Mouse (Mus musculus): Measurements from ENCODE around the gene Nphp3. TPM values are rescaled to one million over a fixed set of nuclear protein-coding genes. Genes with fewer than 3 reads are reported as not detected.

Nphp3 gene
- 12.2 and 12.4 TPM in 2 replicates for polyA plus RNA-seq (2012; rRNA removed)

DNA sequence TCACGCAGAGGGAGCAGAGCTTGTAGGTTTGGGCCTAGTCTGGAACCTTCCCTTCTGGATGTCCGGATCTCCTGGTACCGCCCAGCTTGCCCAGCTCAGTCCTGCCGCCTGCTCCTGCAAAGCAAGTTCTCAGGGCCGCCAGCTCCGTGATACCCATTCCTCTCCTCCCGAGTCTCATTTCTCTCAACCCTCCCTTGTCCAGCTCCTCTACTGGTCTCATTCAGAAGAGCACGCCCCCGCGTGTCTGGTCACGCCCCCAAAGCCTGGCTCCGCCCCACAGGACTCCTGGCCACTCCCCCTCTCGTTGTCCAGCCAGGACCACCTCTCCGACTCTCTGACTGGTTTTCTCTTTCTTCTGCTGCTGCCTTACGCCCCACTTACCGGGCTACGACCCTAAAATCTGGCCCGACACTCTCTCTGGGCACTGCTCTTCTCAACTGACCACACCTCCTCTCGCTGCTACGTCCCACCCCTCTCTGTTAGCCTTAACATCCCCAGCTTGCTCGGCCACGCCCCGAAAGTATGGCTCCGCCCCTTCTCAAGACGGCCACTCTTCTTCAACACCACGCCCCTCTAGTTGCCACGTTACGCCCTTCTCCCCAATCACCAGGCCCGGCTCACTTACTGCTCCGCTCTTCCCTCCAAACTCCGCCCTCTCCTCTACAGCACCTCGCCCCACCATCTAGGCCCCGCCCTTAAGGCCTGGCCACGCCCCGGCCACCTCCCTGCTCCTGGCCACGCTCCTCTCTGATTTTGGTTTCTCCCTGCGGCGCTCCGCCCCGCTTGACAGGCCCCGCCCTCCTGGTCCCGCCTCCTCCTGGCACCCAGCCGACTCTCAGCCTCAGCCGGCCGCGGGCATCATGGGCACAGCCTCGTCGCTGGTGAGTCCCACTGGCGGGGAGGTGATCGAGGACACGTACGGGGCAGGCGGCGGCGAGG lies at the start of gene Nphp3:
Gene Nphp3 (plus strand): TSS at position 624 of the 939 bp plus-strand sequence.
- H3K4me3 ChIP-seq (replicated peaks; ENCODE audit: insufficient read depth, low read depth, low read length): peak within 1 kb of the TSS; percentile 55
- peaks cover 3% of the 10 kb centered on the region; the same call in 1 of the 2 replicates for H3K4me1 ChIP-seq (ENCODE audit: control insufficient read depth, insufficient read depth, low read length)
- no peaks in the 10 kb centered on the region for H3K27me3 ChIP-seq (ENCODE audit: control insufficient read depth, insufficient read depth, low read length)
- peak within 1 kb of the TSS; percentile 40 for H3K27ac ChIP-seq (ENCODE audit: insufficient read depth, low read length)
- WGBS: 1% methylated on average over 55 of the region's 55 CpGs
- peak; percentile 99 to 100 for DNase-seq
- TF ChIP-seq POLR2A (IDR thresholded peaks at IDR 0.05; ENCODE audit: borderline replicate concordance, insufficient read depth, low read length) (peak; percentile 83), CTCF (IDR thresholded peaks at IDR 0.05; ENCODE audit: borderline replicate concordance, insufficient read depth, low read depth, low read length) (no peak)

DNA sequence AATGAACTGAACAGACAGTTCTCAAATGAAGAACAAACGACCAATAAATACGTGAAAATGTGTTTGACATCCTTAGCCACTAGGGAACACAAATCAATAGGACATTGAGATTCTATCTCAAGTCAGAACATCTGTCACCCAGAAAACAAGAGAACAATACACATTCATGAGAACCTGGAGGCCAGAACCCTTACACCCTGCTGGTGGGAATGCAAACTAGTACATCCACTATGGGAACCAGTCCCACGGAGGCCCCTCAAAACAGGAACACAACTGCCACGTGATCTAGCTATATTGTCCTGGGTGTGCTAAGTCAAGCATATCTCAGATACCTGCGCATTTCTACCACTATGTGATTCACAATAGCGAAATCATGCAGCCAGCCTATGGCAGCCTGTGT lies 43.6 kb upstream of the Nphp3 start:
- Histone ChIP-seq H3K27me3 (ENCODE audit: control insufficient read depth, insufficient read depth, low read length) (no peaks in the 10 kb centered on the region), H3K4me3 (replicated peaks; ENCODE audit: insufficient read depth, low read depth, low read length) (no peak overlapping the region), H3K27ac (ENCODE audit: insufficient read depth, low read length) (no peak overlapping the region), H3K4me1 (ENCODE audit: control insufficient read depth, insufficient read depth, low read length) (no peaks in the 10 kb centered on the region)
- no peak for TF ChIP-seq CTCF (IDR thresholded peaks at IDR 0.05; ENCODE audit: borderline replicate concordance, insufficient read depth, low read depth, low read length)
- TF ChIP-seq POLR2A (IDR thresholded peaks at IDR 0.05; ENCODE audit: borderline replicate concordance, insufficient read depth, low read length): no peak
- WGBS: 64% methylated on average over 6 of the region's 6 CpGs
- no peak for DNase-seq

DNA sequence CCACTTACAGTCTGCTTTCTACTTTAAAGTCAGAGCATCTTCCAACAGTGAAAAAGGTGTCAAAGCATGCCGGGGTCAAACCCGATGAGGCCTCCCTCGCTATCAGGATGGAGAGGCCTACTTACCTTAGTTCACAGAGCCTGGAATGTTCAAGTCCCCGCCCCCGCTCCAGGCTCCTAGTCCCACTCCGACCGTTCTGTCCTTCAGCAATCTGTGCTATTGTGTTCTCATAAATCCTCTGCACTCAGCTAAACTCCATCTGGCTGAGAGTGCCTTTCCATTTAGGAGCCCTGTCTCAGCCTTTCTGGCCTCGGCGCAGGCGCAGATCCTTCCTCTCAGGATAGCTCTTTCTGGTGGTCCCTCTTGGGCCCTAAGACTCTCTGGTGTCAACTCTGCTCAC lies 42.4 kb upstream of the Nphp3 start:
- H3K4me3 ChIP-seq (replicated peaks; ENCODE audit: insufficient read depth, low read depth, low read length): no peak overlapping the region
- no peaks in the 10 kb centered on the region for H3K4me1 ChIP-seq (ENCODE audit: control insufficient read depth, insufficient read depth, low read length)
- no peak for DNase-seq
- no peak for TF ChIP-seq CTCF (IDR thresholded peaks at IDR 0.05; ENCODE audit: borderline replicate concordance, insufficient read depth, low read depth, low read length)
- TF ChIP-seq POLR2A (IDR thresholded peaks at IDR 0.05; ENCODE audit: borderline replicate concordance, insufficient read depth, low read length): no peak
- 93% methylated on average over 10 of the region's 10 CpGs for WGBS
- H3K27ac ChIP-seq (ENCODE audit: insufficient read depth, low read length): no peak overlapping the region
- H3K27me3 ChIP-seq (ENCODE audit: control insufficient read depth, insufficient read depth, low read length): no peaks in the 10 kb centered on the region

DNA sequence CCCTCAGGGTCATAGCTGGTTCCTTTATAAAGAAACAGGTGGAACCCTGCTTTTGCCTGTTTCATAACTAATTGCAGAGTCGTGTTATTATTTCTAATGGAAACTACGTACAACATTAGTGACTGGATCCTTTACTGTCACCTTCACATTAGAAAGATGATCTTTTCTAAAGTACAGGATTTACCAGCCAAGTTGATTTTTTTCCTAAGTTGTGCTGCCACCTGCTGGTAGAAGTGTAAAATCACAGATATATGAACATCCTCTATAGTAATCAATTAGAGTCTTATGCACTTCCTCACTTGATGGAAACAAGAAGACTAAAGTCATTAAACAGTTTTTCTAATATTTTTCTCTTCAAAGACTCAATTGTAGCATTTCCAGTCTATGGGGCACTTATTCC lies 5.8 kb upstream of the Nphp3 start:
- Histone ChIP-seq H3K4me1 (ENCODE audit: control insufficient read depth, insufficient read depth, low read length) (no peaks in the 10 kb centered on the region), H3K27ac (ENCODE audit: insufficient read depth, low read length) (no peak overlapping the region), H3K27me3 (ENCODE audit: control insufficient read depth, insufficient read depth, low read length) (no peaks in the 10 kb centered on the region), H3K4me3 (replicated peaks; ENCODE audit: insufficient read depth, low read depth, low read length) (no peak overlapping the region)
- no peak for TF ChIP-seq POLR2A (IDR thresholded peaks at IDR 0.05; ENCODE audit: borderline replicate concordance, insufficient read depth, low read length)
- TF ChIP-seq CTCF (IDR thresholded peaks at IDR 0.05; ENCODE audit: borderline replicate concordance, insufficient read depth, low read depth, low read length): peak; percentile 36; the same call in 1 of the 2 replicates
- 3% methylated on average over 2 of the region's 2 CpGs for WGBS
- DNase-seq: peak; percentile 36 to 58

DNA sequence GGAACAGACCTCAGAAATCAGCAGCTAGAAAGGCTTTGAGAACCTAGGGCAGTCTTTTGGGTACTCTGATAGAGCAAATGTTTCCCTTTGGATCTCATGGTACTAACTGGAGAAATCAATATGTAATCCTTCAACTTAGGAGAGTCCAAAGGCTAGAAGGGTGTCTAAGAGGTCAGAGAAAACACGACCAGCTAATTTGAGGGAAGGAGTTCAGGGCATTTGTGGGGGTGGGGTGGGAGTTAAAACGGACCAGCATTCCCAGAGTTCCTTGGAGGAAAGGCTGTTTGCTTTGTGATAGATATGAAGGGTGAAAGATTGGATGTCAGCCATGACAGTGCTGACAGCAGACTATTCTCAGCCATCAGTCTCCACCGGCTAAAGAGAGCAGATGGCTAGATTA lies 1.7 kb upstream of the Nphp3 start:
- H3K27ac ChIP-seq (ENCODE audit: insufficient read depth, low read length): no peak overlapping the region

DNA sequence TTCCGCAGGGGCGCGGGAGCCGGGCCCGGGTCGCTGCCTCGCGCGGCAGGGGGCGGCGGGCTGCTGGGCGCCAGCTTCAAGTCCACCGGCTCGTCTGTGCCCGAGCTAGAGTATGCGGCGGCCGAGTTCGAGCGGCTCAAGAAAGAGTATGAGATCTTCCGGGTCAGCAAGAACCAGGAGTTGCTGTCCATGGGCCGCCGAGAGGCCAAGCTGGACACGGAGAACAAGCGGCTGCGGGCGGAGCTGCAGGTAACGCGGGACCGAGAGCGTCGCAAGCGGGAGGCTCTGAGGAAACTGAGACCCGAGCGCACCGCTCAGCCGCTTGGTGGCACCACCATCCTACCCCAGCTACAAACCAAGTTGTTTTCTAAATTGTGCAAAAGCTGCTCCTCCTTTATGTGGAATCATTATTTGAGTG lies 578 bp downstream of the Nphp3 start:
- TF ChIP-seq CTCF (IDR thresholded peaks at IDR 0.05; ENCODE audit: borderline replicate concordance, insufficient read depth, low read depth, low read length) (peak; percentile 57), POLR2A (IDR thresholded peaks at IDR 0.05; ENCODE audit: borderline replicate concordance, insufficient read depth, low read length) (no peak)
- WGBS: under 1% methylated on average over 37 of the region's 37 CpGs
- peaks cover 3% of the 10 kb centered on the region; the same call in 1 of the 2 replicates for H3K4me1 ChIP-seq (ENCODE audit: control insufficient read depth, insufficient read depth, low read length)
- H3K27ac ChIP-seq (ENCODE audit: insufficient read depth, low read length): peak overlapping the region; percentile 40
- H3K4me3 ChIP-seq (replicated peaks; ENCODE audit: insufficient read depth, low read depth, low read length): peak overlapping the region; percentile 55
- peak in 1 of 2 experiments; percentile 81 for DNase-seq
- H3K27me3 ChIP-seq (ENCODE audit: control insufficient read depth, insufficient read depth, low read length): no peaks in the 10 kb centered on the region

More for the DNA sequence above, 1.7 kb upstream of the Nphp3 start:
- DNase-seq: no peak
- Histone ChIP-seq H3K4me1 (ENCODE audit: control insufficient read depth, insufficient read depth, low read length) (peaks cover 3% of the 10 kb centered on the region; the same call in 1 of the 2 replicates), H3K27me3 (ENCODE audit: control insufficient read depth, insufficient read depth, low read length) (no peaks in the 10 kb centered on the region), H3K4me3 (replicated peaks; ENCODE audit: insufficient read depth, low read depth, low read length) (no peak overlapping the region)
- 46% methylated on average over 3 of the region's 3 CpGs for WGBS
- no peak for TF ChIP-seq POLR2A (IDR thresholded peaks at IDR 0.05; ENCODE audit: borderline replicate concordance, insufficient read depth, low read length)
- no peak for TF ChIP-seq CTCF (IDR thresholded peaks at IDR 0.05; ENCODE audit: borderline replicate concordance, insufficient read depth, low read depth, low read length)

DNA sequence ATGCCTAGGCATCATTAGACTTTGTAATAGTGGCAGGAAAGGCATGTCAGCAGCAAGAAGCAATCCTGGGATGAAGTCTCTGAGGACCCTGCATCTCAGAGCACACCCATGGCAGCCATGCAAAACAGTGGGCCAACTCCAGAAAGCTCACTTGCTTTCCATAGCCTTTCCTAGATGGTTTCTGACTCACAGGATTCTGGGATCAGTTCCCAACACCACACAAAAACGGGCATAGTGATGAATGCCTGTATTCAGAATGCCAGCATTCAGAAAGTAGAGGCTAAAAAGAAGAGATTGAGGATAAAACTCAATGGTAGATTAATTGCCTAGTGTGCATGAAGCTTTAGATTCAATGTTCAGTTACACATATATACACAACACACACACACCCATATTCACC lies 12.2 kb downstream of the Nphp3 start:
- 35% methylated on average over 1 of the region's 1 CpGs for WGBS
- Histone ChIP-seq H3K27ac (ENCODE audit: insufficient read depth, low read length) (no peak overlapping the region), H3K27me3 (ENCODE audit: control insufficient read depth, insufficient read depth, low read length) (no peaks in the 10 kb centered on the region), H3K4me3 (replicated peaks; ENCODE audit: insufficient read depth, low read depth, low read length) (no peak overlapping the region), H3K4me1 (ENCODE audit: control insufficient read depth, insufficient read depth, low read length) (no peaks in the 10 kb centered on the region)
- DNase-seq: no peak
- TF ChIP-seq CTCF (IDR thresholded peaks at IDR 0.05; ENCODE audit: borderline replicate concordance, insufficient read depth, low read depth, low read length): no peak
- no peak for TF ChIP-seq POLR2A (IDR thresholded peaks at IDR 0.05; ENCODE audit: borderline replicate concordance, insufficient read depth, low read length)

DNA sequence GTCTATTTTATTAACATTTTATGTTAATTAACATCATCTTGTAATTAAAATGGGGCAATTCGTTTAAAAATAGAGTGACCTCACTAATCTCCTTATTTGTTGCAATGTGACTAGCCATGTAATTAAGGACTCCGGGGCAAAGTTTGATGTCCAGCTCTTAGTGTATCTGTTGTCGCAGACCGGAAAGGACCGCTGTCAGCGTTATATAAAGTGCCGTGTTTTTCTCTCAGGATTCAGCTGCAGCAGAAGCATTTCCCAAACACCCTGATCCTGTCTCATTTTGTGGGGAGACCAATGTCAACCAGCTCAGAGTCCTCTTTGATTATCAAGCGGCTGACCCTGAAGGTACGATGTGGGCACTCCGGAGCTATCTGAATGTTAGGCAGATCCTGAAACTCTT lies 18.7 kb downstream of the Nphp3 start:
- Histone ChIP-seq H3K27ac (ENCODE audit: insufficient read depth, low read length) (no peak overlapping the region), H3K4me1 (ENCODE audit: control insufficient read depth, insufficient read depth, low read length) (no peaks in the 10 kb centered on the region), H3K4me3 (replicated peaks; ENCODE audit: insufficient read depth, low read depth, low read length) (no peak overlapping the region), H3K27me3 (ENCODE audit: control insufficient read depth, insufficient read depth, low read length) (no peaks in the 10 kb centered on the region)
- no peak for DNase-seq
- 94% methylated on average over 10 of the region's 10 CpGs for WGBS
- no peak for TF ChIP-seq POLR2A (IDR thresholded peaks at IDR 0.05; ENCODE audit: borderline replicate concordance, insufficient read depth, low read length)
- no peak for TF ChIP-seq CTCF (IDR thresholded peaks at IDR 0.05; ENCODE audit: borderline replicate concordance, insufficient read depth, low read depth, low read length)
